9 mouse cellular contexts compared by ENCODE assay signal in genomic region chr8:80493523-80494345, GRCm38 (mm10). TPM values are rescaled to one million over a fixed set of nuclear protein-coding genes. Genes with fewer than 3 reads are reported as not detected.
DNase-seq lines count a peak whose midpoint lies in the region; ATAC-seq and TF ChIP-seq lines count a peak whose summit lies in the region.
"Had no signal": no experiment of that assay in that cellular context is flagged by ENCODE, and none has a peak within 500 bp of the region (broad histone marks: within the 10 kb centered on the region; RNA-seq: fewer than 3 reads in every experiment).

TSS of gene Gypa (plus strand) at chr8:80493781.

- peak within 1 kb of the TSS; percentile 79 for H3K4me2 ChIP-seq in heart, embryonic 13.5 days
- peak within 1 kb of the TSS; percentile 76 for H3K4me2 ChIP-seq in liver, postnatal 0 days (ENCODE audit: low read depth, low read length)
- peak within 1 kb of the TSS; percentile 78 for H3K4me2 ChIP-seq in stomach, embryonic 15.5 days

- H3K36me3 ChIP-seq in heart, embryonic 13.5 days, result no peaks in the 10 kb centered on the region
- H3K36me3 ChIP-seq in liver, postnatal 0 days (replicated peaks; ENCODE audit: insufficient read depth, low read length), result peaks cover 23% of the 10 kb centered on the region
- H3K36me3 ChIP-seq in stomach, embryonic 15.5 days, result no peaks in the 10 kb centered on the region

- ATAC-seq in heart, embryonic 13.5 days (ENCODE audit: extremely low read depth, insufficient number of reproducible peaks, low FRiP score, low TSS enrichment), result no peak
- peak; percentile 95 for ATAC-seq in liver, postnatal 0 days
- ATAC-seq in stomach, embryonic 15.5 days (ENCODE audit: insufficient read depth, low FRiP score, low read depth), result peak; percentile 92

- intact Hi-C loops in heart, postnatal 10 days (cut with DNase I), result loop anchor here (1.0 to 10.0 kb wide), 2 partner anchors 195 to 501 kb away; no protein-coding TSS in a partner anchor

- H3K4me1 ChIP-seq in heart, embryonic 13.5 days, result peaks cover 7% of the 10 kb centered on the region
- no peaks in the 10 kb centered on the region for H3K4me1 ChIP-seq in brown adipose tissue, adult 24 weeks (ENCODE audit: control insufficient read depth, insufficient read depth, insufficient read length, low read length)
- H3K4me1 ChIP-seq in liver, postnatal 0 days (ENCODE audit: insufficient read depth), result peaks cover 4% of the 10 kb centered on the region; the same call in 1 of the 2 replicates
- H3K4me1 ChIP-seq in stomach, embryonic 15.5 days, result peaks cover 6% of the 10 kb centered on the region; the same call in 1 of the 2 replicates

- peak within 1 kb of the TSS; percentile 74 for H3K9ac ChIP-seq in heart, embryonic 13.5 days
- H3K9ac ChIP-seq in liver, postnatal 0 days (replicated peaks), result peak within 1 kb of the TSS; percentile 63
- H3K9ac ChIP-seq in stomach, embryonic 15.5 days, result no peak within 1 kb of the TSS

- H3K27me3 ChIP-seq in heart, embryonic 13.5 days (replicated peaks), result no peaks in the 10 kb centered on the region
- no peaks in the 10 kb centered on the region for H3K27me3 ChIP-seq in liver, postnatal 0 days (ENCODE audit: insufficient read depth, low read length)
- H3K27me3 ChIP-seq in stomach, embryonic 15.5 days (replicated peaks), result no peaks in the 10 kb centered on the region

- no peak within 1 kb of the TSS; the same call in 1 of the 2 replicates for H3K27ac ChIP-seq in heart, embryonic 13.5 days (replicated peaks)
- no peak within 1 kb of the TSS for H3K27ac ChIP-seq in brown adipose tissue, adult 24 weeks (replicated peaks; ENCODE audit: low read depth, low read length)
- H3K27ac ChIP-seq in liver, postnatal 0 days (ENCODE audit: low read depth), result peak within 1 kb of the TSS; percentile 91
- peak within 1 kb of the TSS; percentile 35; the same call in 1 of the 2 replicates for H3K27ac ChIP-seq in stomach, embryonic 15.5 days

- peak within 1 kb of the TSS; percentile 61 for H3K4me3 ChIP-seq in heart, embryonic 13.5 days
- H3K4me3 ChIP-seq in brown adipose tissue, adult 24 weeks (ENCODE audit: insufficient read depth, low read depth, low read length), result peak within 1 kb of the TSS; percentile 57
- peak within 1 kb of the TSS; percentile 57 for H3K4me3 ChIP-seq in liver, postnatal 0 days (ENCODE audit: low read depth, low read length)
- H3K4me3 ChIP-seq in stomach, embryonic 15.5 days (replicated peaks), result peak within 1 kb of the TSS; percentile 50

- TF ChIP-seq EP300 in liver, postnatal 0 days (IDR thresholded peaks at IDR 0.05; ENCODE audit: low read depth), result peak; percentile 100

- TF ChIP-seq CTCF in liver, postnatal 0 days (IDR thresholded peaks at IDR 0.05; ENCODE audit: low read depth), result no peak

- no peaks in the 10 kb centered on the region for H3K9me3 ChIP-seq in heart, embryonic 13.5 days
- H3K9me3 ChIP-seq in liver, postnatal 0 days (ENCODE audit: low read length), result no peaks in the 10 kb centered on the region
- H3K9me3 ChIP-seq in stomach, embryonic 15.5 days, result no peaks in the 10 kb centered on the region

- DNase-seq in heart, adult 9 months (ENCODE audit: low spot score in 2 of 2), result no peak
- DNase-seq in heart, postnatal 10 days, result peak; percentile 4 to 10
- peak; percentile 78 for DNase-seq in liver, postnatal 0 days
- DNase-seq in gastrocnemius, postnatal 25 days, result no peak
- no peak for DNase-seq in MN1 (ENCODE audit: low spot score)

- WGBS in heart, embryonic 13.5 days, result 27% methylated on average over 14 of the region's 14 CpGs
- WGBS in liver, postnatal 0 days (ENCODE audit: insufficient replicate concordance), result 24% methylated on average over 14 of the region's 14 CpGs
- 25% methylated on average over 14 of the region's 14 CpGs for WGBS in stomach, embryonic 15.5 days

RNA-seq across cellular contexts. Expression of gene Gypa, which starts in this region (rescaled TPM):
- polyA plus RNA-seq in heart, embryonic 13.5 days (2015; fragmentation: Nextera tagmentation; extraction: Ambion mirVana), result 23.2 and 28.8 TPM in 2 replicates
- polyA plus RNA-seq in brown adipose tissue, adult 24 weeks (2012; ENCODE audit: insufficient read depth, insufficient read length, missing spikeins), result 1.0 TPM in 1 of 2 replicates, not detected in the other
- total RNA-seq in heart, postnatal 10 days (2021), result 1 to 10 TPM; 1.0 to 1.6 TPM
- 278 and 289 TPM in 2 replicates for polyA plus RNA-seq in liver, postnatal 0 days (2015; fragmentation: Nextera tagmentation; extraction: Ambion mirVana)
- 25.3 and 56.9 TPM in 2 replicates for polyA plus RNA-seq in stomach, embryonic 15.5 days (2015; fragmentation: Nextera tagmentation; extraction: Ambion mirVana)
- under 1 TPM in 1 of 2 experiments, not detected in 1; 0.19 TPM for total RNA-seq in gastrocnemius, postnatal 25 days (2021)
- polyA plus RNA-seq: Patski had no signal

Comparison
In these comparisons a context has a peak if more than half of its experiments do, and no peak if none do; other contexts are left out.
1. RNA of gene Gypa (polyA plus RNA-seq): 278 to 289 TPM in liver, postnatal 0 days, 25.3 to 56.9 TPM in stomach, embryonic 15.5 days and 23.2 to 28.8 TPM in heart, embryonic 13.5 days; 1.0 TPM in brown adipose tissue, adult 24 weeks; every median in the first group is over 10 times any median in the second.
2. DNase-seq: peak in heart, postnatal 10 days (2 of 2) and liver, postnatal 0 days (single experiment); none in heart, adult 9 months (0 of 2), gastrocnemius, postnatal 25 days (single experiment) and MN1 (single experiment).
3. H3K27ac ChIP-seq: peak in liver, postnatal 0 days (single experiment) and stomach, embryonic 15.5 days (single experiment); none in heart, embryonic 13.5 days (single experiment) and brown adipose tissue, adult 24 weeks (single experiment).
4. Peak in every context shown above with its lines, with median percentiles within 50 percentile points of each other: H3K4me2 ChIP-seq and H3K4me3 ChIP-seq.